ENCODE assay signal across 8 mouse cellular contexts in the genomic region with DNA sequence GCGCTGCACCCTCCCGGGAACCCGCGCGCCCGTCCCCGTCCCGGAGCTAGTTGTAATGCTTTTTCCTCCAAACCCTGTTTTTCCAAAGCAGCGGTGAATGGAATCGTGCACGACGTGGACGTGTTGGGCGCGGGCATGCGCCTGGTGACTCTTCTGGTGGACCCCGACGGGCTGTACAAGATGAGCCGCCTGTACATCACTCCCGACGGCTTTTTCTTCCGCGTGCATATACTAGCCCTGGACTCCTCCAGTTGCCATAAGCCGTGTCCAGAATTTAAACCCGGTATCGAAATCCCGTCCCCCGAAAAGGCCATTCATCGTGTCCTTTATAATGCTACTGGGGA. TPM values are rescaled to one million over a fixed set of nuclear protein-coding genes. Genes with fewer than 3 reads are reported as not detected.
DNase-seq lines count a peak whose midpoint lies in the region; ATAC-seq and TF ChIP-seq lines count a peak whose summit lies in the region.

No protein-coding gene starts in this region.

- H3K27ac ChIP-seq in kidney, postnatal 0 days, result peak overlapping the region; percentile 87
- peak overlapping the region; percentile 74 for H3K27ac ChIP-seq in embryonic facial prominence, embryonic 12.5 days
- peak overlapping the region; percentile 87 for H3K27ac ChIP-seq in limb, embryonic 10.5 days

- peak overlapping the region; percentile 59 for H3K4me3 ChIP-seq in kidney, postnatal 0 days (replicated peaks; ENCODE audit: low read depth, low read length)
- H3K4me3 ChIP-seq in embryonic facial prominence, embryonic 12.5 days, result peak overlapping the region; percentile 64
- H3K4me3 ChIP-seq in limb, embryonic 10.5 days, result peak overlapping the region; percentile 79

- H3K27me3 ChIP-seq in kidney, postnatal 0 days (ENCODE audit: insufficient read depth, low read length), result no peaks in the 10 kb centered on the region
- peaks cover 21% of the 10 kb centered on the region for H3K27me3 ChIP-seq in embryonic facial prominence, embryonic 12.5 days
- H3K27me3 ChIP-seq in limb, embryonic 10.5 days (ENCODE audit: low read depth, poor library complexity, severe bottlenecking), result peaks cover 55% of the 10 kb centered on the region

- no peak for TF ChIP-seq CTCF in kidney, postnatal 0 days (IDR thresholded peaks at IDR 0.05; ENCODE audit: low read depth)

- peaks cover 5% of the 10 kb centered on the region for H3K4me1 ChIP-seq in kidney, postnatal 0 days (replicated peaks; ENCODE audit: insufficient read depth, low read length)
- peaks cover 30% of the 10 kb centered on the region for H3K4me1 ChIP-seq in embryonic facial prominence, embryonic 12.5 days
- peaks cover 48% of the 10 kb centered on the region for H3K4me1 ChIP-seq in limb, embryonic 10.5 days

- DNase-seq in kidney, postnatal 0 days (ENCODE audit: low spot score), result no peak
- DNase-seq in kidney, adult 9 months, result no peak
- DNase-seq in limb, embryonic 10.5 days (ENCODE audit: low spot score), result no peak
- DNase-seq in neural tube, embryonic 10.5 days (ENCODE audit: extremely low spot score, low spot score), result peak; percentile 89
- DNase-seq in c-Kit-positive CD71-positive TER-119-positive erythroid progenitor cells, embryonic 14.5 days (ENCODE audit: low spot score), result no peak
- DNase-seq in yolk sac, embryonic 10.5 days (ENCODE audit: low spot score), result no peak
- DNase-seq in left cerebral cortex, adult 8-10 months (ENCODE audit: low spot score in 2 of 2), result no peak

- no peaks in the 10 kb centered on the region for H3K9me3 ChIP-seq in kidney, postnatal 0 days (replicated peaks; ENCODE audit: low read length)
- H3K9me3 ChIP-seq in embryonic facial prominence, embryonic 12.5 days, result no peaks in the 10 kb centered on the region
- no peaks in the 10 kb centered on the region for H3K9me3 ChIP-seq in limb, embryonic 10.5 days (replicated peaks)

- WGBS in kidney, postnatal 0 days, result 2% methylated on average over 29 of the region's 29 CpGs
- 3% methylated on average over 28 of the region's 29 CpGs for WGBS in embryonic facial prominence, embryonic 12.5 days
- WGBS in limb, embryonic 10.5 days, result 4% methylated on average over 29 of the region's 29 CpGs

- peak overlapping the region; percentile 92 for H3K4me2 ChIP-seq in kidney, postnatal 0 days (ENCODE audit: low read length)
- H3K4me2 ChIP-seq in embryonic facial prominence, embryonic 12.5 days (replicated peaks), result peak overlapping the region; percentile 64

- H3K9ac ChIP-seq in kidney, postnatal 0 days (ENCODE audit: low read depth, low read length), result peak overlapping the region; percentile 74
- H3K9ac ChIP-seq in embryonic facial prominence, embryonic 12.5 days, result peak overlapping the region; percentile 70

- ATAC-seq in kidney, postnatal 0 days (replicated peaks; ENCODE audit: low FRiP score, low read depth), result peak; percentile 29; the same call in 1 of the 2 replicates
- peak; percentile 58; the same call in 1 of the 2 replicates for ATAC-seq in embryonic facial prominence, embryonic 12.5 days (ENCODE audit: insufficient number of reproducible peaks, insufficient read depth, low FRiP score, low TSS enrichment)

- no peaks in the 10 kb centered on the region for H3K36me3 ChIP-seq in kidney, postnatal 0 days (ENCODE audit: insufficient read depth, low read length)
- no peaks in the 10 kb centered on the region for H3K36me3 ChIP-seq in embryonic facial prominence, embryonic 12.5 days
- H3K36me3 ChIP-seq in limb, embryonic 10.5 days, result peaks cover 5% of the 10 kb centered on the region; the same call in 1 of the 2 replicates

RNA-seq across cellular contexts. Expression of a gene that starts 2.8 kb away (rescaled TPM):
- polyA plus RNA-seq in kidney, postnatal 0 days (2015; fragmentation: Nextera tagmentation; extraction: Ambion mirVana), result 4.2 and 5.1 TPM in 2 replicates
- 1.6 and 2.3 TPM in 2 replicates for polyA plus RNA-seq in embryonic facial prominence, embryonic 12.5 days (2016; fragmentation: Nextera tagmentation; extraction: Ambion mirVana)
- 0.65 and 1.4 TPM in 2 replicates for polyA plus RNA-seq in limb, embryonic 10.5 days (2016; fragmentation: Nextera tagmentation; extraction: Ambion mirVana)
- total RNA-seq in left cerebral cortex, adult 8-10 months (2022), result 1 to 10 TPM; 2.5 to 4.4 (median 4.0) TPM

RNA-seq across cellular contexts. Expression of a gene that starts 28.9 kb away (rescaled TPM):
- 157 and 170 TPM in 2 replicates for polyA plus RNA-seq in kidney, postnatal 0 days (2015; fragmentation: Nextera tagmentation; extraction: Ambion mirVana)
- 417 and 444 TPM in 2 replicates for polyA plus RNA-seq in embryonic facial prominence, embryonic 12.5 days (2016; fragmentation: Nextera tagmentation; extraction: Ambion mirVana)
- 635 and 653 TPM in 2 replicates for polyA plus RNA-seq in limb, embryonic 10.5 days (2016; fragmentation: Nextera tagmentation; extraction: Ambion mirVana)
- total RNA-seq in left cerebral cortex, adult 8-10 months (2022), result 10 to 100 TPM; 21.1 to 29.7 (median 25.1) TPM
